Mouse (Mus musculus): ENCODE measurements around the gene Apc2. TPM values are rescaled to one million over a fixed set of nuclear protein-coding genes. Genes with fewer than 3 reads are reported as not detected.
A peak's percentile ranks its signal among the peaks of the same experiment; 100 is the strongest.

Apc2 gene
- polyA plus RNA-seq, 1 experiment from 2014 or later = 1.5 TPM

DNA sequence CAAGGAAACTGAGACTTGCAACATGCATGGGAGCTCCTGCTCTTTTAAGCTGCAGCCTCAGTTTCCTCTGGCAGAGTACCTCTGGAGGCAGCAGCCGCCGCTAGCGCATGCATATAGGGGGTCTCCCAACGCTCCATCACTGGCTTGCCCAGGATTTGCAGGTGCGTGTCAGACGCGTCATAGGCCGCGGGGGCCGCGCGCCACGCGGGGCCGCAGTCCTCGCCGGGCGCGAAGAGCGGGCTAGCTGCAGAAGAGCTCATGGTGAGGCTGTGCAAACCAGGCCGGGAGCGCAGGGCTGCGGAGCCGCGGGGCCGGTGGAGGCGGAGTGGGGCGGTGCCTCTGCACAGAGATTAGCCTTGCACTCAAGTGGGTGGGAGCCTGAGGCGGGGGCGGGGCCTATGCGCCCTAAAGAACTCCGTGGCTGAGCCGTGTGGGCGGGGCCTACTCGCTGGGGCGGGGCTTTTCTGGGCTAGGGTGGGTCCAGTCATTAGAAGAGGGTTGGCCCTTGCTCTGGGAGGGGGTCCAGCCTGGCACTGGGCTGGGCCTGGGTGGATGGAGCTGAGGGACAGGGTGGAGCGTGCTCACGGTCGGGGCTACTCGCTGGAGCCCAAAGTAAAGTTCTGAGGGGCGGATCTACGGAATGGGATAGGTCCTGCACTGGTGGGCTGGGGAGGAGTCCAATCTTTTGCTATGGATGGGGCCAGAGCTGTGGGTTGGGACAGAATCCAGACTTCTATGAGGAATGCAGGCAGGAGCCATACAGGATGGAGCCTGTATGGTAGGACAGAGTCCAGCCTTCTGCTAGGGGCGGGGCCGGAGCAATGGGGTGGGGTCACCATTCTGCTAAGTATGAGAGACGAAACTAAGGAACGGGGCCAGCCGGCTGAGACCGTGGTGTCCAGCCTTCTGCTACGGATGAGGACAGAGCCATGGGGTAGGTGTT is 34.9 kb upstream of the Apc2 start, which contains the start of the genes Gamt and Dazap1:
Gene Gamt, minus strand, starts transcription at position 371 of the 943 bp plus-strand sequence.
Gene Dazap1, plus strand, starts transcription at position 845 of the 943 bp plus-strand sequence.
- H3K4me3 ChIP-seq (ENCODE audit: low read length) = peak within 1 kb of the TSS; percentile 50
- peak within 1 kb of the TSS; percentile 99 for H3K27ac ChIP-seq (ENCODE audit: low read length)
- H3K4me1 ChIP-seq (ENCODE audit: control insufficient read depth, insufficient read depth, low read length) = peaks cover 35% of the 10 kb centered on the region
- no peaks in the 10 kb centered on the region for H3K9me3 ChIP-seq (replicated peaks; ENCODE audit: control insufficient read depth, low read length)
- peak; percentile 85 for ATAC-seq (replicated peaks; ENCODE audit: extremely low read depth, insufficient read depth, low FRiP score)
- peaks cover 26% of the 10 kb centered on the region for H3K36me3 ChIP-seq (ENCODE audit: control insufficient read depth, insufficient read depth)
- no peaks in the 10 kb centered on the region for H3K27me3 ChIP-seq (ENCODE audit: control insufficient read depth, insufficient read depth, low read length)
- peak within 1 kb of the TSS; percentile 79 for H3K9ac ChIP-seq (ENCODE audit: low read length)
- WGBS = under 1% methylated on average over 45 of the region's 49 CpGs
- peak within 1 kb of the TSS; percentile 75 for H3K4me2 ChIP-seq (ENCODE audit: low read depth, low read length)

DNA sequence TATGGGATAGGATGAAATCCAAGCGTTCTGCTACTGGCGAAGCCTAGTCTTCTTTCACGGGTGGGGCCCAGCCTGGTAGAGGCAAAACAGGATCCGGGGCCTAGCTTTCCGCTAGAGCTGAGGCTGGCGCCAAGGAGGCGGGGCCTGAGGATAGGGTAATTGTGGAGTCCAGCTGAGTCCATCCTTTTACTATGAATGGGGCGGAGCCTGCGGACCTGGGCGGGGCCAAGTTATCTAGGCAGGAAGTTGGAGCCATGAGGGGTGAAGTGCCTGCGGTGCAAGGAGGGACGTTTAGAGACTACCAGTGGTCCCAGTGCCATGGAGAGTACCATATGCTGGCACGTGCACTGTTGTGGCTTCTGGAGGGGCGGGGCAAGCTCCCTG is 34.2 kb upstream of the Apc2 start:
- H3K27me3 ChIP-seq (ENCODE audit: control insufficient read depth, insufficient read depth, low read length) = no peaks in the 10 kb centered on the region
- H3K4me2 ChIP-seq (ENCODE audit: low read depth, low read length) = peak overlapping the region; percentile 75
- peak; percentile 57 for ATAC-seq (replicated peaks; ENCODE audit: extremely low read depth, insufficient read depth, low FRiP score)
- H3K27ac ChIP-seq (ENCODE audit: low read length) = peak overlapping the region; percentile 99
- H3K9me3 ChIP-seq (replicated peaks; ENCODE audit: control insufficient read depth, low read length) = no peaks in the 10 kb centered on the region
- H3K9ac ChIP-seq (ENCODE audit: low read length) = peak overlapping the region; percentile 79
- peak overlapping the region; percentile 50 for H3K4me3 ChIP-seq (ENCODE audit: low read length)
- under 1% methylated on average over 14 of the region's 14 CpGs for whole genome bisulfite sequencing
- peaks cover 37% of the 10 kb centered on the region for H3K4me1 ChIP-seq (ENCODE audit: control insufficient read depth, insufficient read depth, low read length)
- H3K36me3 ChIP-seq (ENCODE audit: control insufficient read depth, insufficient read depth) = peaks cover 21% of the 10 kb centered on the region

DNA sequence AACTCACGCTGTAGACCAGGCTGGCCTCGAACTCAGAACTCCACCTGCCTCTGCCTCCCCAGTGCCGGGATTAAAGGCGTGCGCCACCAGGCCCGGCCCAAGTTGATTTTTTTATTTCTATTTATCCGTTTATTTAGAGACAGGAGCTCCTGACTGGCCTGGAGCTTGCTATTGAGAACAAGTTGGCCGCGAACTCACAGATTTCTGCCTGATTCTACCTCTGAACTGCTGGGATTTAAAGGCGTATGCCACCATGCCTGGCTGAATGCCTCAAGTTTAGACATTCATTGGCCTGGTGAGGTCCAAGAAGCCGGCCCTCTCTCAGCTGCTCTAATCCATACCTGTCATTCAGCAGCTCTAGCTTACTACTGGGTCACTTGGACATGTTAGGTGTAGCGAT is 33.6 kb upstream of the Apc2 start:
- no peaks in the 10 kb centered on the region for H3K9me3 ChIP-seq (replicated peaks; ENCODE audit: control insufficient read depth, low read length)
- H3K4me1 ChIP-seq (ENCODE audit: control insufficient read depth, insufficient read depth, low read length) = peaks cover 43% of the 10 kb centered on the region
- ATAC-seq (replicated peaks; ENCODE audit: extremely low read depth, insufficient read depth, low FRiP score) = no peak
- H3K27me3 ChIP-seq (ENCODE audit: control insufficient read depth, insufficient read depth, low read length) = no peaks in the 10 kb centered on the region
- H3K27ac ChIP-seq (ENCODE audit: low read length) = peak overlapping the region; percentile 99
- H3K4me2 ChIP-seq (ENCODE audit: low read depth, low read length) = peak overlapping the region; percentile 75
- peak overlapping the region; percentile 50 for H3K4me3 ChIP-seq (ENCODE audit: low read length)
- H3K36me3 ChIP-seq (ENCODE audit: control insufficient read depth, insufficient read depth) = peaks cover 15% of the 10 kb centered on the region
- WGBS = 70% methylated on average over 12 of the region's 12 CpGs
- peak overlapping the region; percentile 79 for H3K9ac ChIP-seq (ENCODE audit: low read length)

DNA sequence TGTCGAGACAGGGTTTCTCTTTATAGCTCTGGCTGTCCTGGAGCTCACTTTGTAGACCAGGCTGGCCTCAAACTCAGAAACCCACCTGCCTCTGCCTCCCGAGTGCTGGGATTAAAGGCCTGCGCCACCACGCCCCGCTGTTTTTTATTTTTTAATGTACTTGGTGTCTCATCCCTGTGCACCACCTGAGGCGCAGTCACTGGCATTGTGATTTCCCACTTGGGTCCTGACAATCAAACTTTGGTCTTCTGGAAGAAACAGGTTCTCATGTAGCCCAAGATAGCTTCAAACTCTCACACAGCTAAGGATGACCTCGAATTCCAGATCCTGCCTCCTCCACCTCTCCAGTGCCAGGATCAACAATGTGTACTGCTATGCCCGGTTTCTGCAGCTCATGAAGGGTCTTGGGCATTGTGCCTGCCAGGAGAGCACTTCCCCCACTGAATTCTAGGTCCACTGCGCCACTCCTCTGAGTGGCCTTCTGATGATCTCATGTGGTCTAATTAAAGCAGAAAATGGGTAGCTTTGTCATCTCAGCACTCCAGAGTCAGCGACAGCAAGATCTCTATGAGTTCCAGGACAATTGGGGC is 32.9 kb upstream of the Apc2 start:
- Histone ChIP-seq H3K9ac (ENCODE audit: low read length) (no peak overlapping the region), H3K36me3 (ENCODE audit: control insufficient read depth, insufficient read depth) (peaks cover 10% of the 10 kb centered on the region), H3K27me3 (ENCODE audit: control insufficient read depth, insufficient read depth, low read length) (no peaks in the 10 kb centered on the region), H3K4me2 (ENCODE audit: low read depth, low read length) (no peak overlapping the region), H3K4me1 (ENCODE audit: control insufficient read depth, insufficient read depth, low read length) (peaks cover 50% of the 10 kb centered on the region), H3K9me3 (replicated peaks; ENCODE audit: control insufficient read depth, low read length) (no peaks in the 10 kb centered on the region), H3K27ac (ENCODE audit: low read length) (no peak overlapping the region), H3K4me3 (ENCODE audit: low read length) (no peak overlapping the region)
- 89% methylated on average over 10 of the region's 10 CpGs for WGBS
- no peak for ATAC-seq (replicated peaks; ENCODE audit: extremely low read depth, insufficient read depth, low FRiP score)

DNA sequence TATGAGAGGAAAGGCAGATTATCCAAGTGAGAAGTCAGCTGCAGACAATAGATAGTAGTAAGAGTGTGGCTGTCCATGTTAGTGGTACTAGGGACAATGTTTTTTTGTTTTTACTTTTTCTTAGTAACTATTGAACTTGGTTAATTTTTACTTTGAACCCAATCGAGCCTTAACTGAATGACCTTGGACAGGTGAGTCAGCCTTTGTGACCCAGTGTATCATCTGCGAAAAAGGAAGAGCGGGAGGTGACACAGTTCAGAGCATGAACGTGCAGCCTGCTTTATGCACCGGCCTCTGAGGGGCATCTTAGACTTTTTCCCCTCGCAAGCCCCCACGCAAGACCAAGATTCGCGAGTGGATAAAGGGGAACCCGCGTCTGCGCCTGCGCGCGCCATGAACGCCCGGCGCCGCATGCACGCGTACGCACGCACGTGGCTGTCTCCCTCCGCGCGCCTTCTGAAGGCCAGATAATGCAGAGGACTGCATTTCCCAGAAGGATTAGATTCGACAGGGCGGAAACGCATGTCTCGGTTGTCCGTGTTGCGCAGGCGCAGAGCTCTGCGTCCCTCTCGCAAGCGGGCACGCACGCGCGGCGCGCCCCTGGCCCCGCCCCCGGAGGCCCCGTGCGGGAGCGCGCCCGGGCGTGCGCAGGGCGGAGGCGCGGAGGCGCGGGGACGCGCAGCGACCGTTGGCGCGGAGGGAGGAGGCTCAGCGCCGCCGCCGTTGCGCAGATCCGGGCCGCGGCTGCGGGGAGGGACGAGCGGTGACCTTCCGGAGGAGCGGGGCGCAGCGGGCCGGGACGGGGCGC is 31.2 kb upstream of the Apc2 start:
- Histone ChIP-seq H3K9me3 (replicated peaks; ENCODE audit: control insufficient read depth, low read length) (no peaks in the 10 kb centered on the region), H3K27ac (ENCODE audit: low read length) (peak overlapping the region; percentile 92), H3K27me3 (ENCODE audit: control insufficient read depth, insufficient read depth, low read length) (no peaks in the 10 kb centered on the region), H3K4me2 (ENCODE audit: low read depth, low read length) (peak overlapping the region; percentile 93), H3K36me3 (ENCODE audit: control insufficient read depth, insufficient read depth) (no peaks in the 10 kb centered on the region), H3K4me3 (ENCODE audit: low read length) (peak overlapping the region; percentile 93), H3K9ac (ENCODE audit: low read length) (peak overlapping the region; percentile 99), H3K4me1 (ENCODE audit: control insufficient read depth, insufficient read depth, low read length) (peaks cover 54% of the 10 kb centered on the region)
- ATAC-seq (replicated peaks; ENCODE audit: extremely low read depth, insufficient read depth, low FRiP score) = peak; percentile 63
- WGBS = 1% methylated on average over 80 of the region's 81 CpGs

DNA sequence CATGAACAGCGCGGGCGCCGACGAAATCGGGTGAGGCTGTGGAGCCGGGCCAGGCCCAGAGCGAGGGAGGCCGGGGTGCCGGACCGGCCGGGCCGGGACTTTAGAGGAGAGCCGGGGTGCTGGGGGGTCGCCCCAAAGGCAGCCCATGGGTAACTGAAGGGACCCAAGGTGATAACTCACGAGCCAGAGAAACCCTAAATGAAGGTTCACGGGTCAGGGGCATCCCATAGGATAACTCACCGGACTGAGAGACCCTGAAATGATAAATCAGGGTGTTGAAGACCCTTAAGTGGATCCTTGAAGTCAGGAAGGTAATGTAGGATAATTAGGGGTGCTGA is 30.7 kb upstream of the Apc2 start:
- H3K9me3 ChIP-seq (replicated peaks; ENCODE audit: control insufficient read depth, low read length) = no peaks in the 10 kb centered on the region
- H3K4me1 ChIP-seq (ENCODE audit: control insufficient read depth, insufficient read depth, low read length) = peaks cover 53% of the 10 kb centered on the region
- no peaks in the 10 kb centered on the region for H3K27me3 ChIP-seq (ENCODE audit: control insufficient read depth, insufficient read depth, low read length)
- H3K4me2 ChIP-seq (ENCODE audit: low read depth, low read length) = peak overlapping the region; percentile 93
- ATAC-seq (replicated peaks; ENCODE audit: extremely low read depth, insufficient read depth, low FRiP score) = no peak
- peak overlapping the region; percentile 93 for H3K4me3 ChIP-seq (ENCODE audit: low read length)
- no peaks in the 10 kb centered on the region for H3K36me3 ChIP-seq (ENCODE audit: control insufficient read depth, insufficient read depth)
- peak overlapping the region; percentile 99 for H3K9ac ChIP-seq (ENCODE audit: low read length)
- peak overlapping the region; percentile 92 for H3K27ac ChIP-seq (ENCODE audit: low read length)
- WGBS = under 1% methylated on average over 17 of the region's 18 CpGs

DNA sequence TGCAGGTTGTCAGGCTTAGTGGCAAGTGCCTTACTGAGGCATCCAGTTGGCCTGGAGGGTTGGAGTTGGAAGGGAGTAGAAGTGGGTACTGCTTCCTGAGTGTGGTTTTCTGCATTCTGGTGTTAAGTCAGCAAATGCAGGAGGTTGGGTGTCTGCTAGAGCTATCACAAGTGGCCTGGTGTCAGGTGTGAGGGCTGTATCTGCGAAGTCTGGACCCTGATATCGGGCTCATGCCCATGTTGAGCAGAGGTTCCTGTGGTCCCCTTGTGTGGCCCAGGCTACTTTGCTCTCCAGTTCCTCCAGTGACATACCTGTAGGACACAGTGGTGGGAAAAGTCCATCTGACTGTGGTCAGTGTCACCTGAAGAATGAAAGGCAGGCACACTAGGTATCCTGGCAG is 25.7 kb upstream of the Apc2 start:
- Histone ChIP-seq H3K4me3 (ENCODE audit: low read length) (no peak overlapping the region), H3K4me1 (ENCODE audit: control insufficient read depth, insufficient read depth, low read length) (peaks cover 59% of the 10 kb centered on the region), H3K9ac (ENCODE audit: low read length) (peak overlapping the region; percentile 31; the same call in 1 of the 2 replicates), H3K27me3 (ENCODE audit: control insufficient read depth, insufficient read depth, low read length) (no peaks in the 10 kb centered on the region), H3K27ac (ENCODE audit: low read length) (no peak overlapping the region), H3K36me3 (ENCODE audit: control insufficient read depth, insufficient read depth) (peaks cover 9% of the 10 kb centered on the region; the same call in 1 of the 2 replicates), H3K9me3 (replicated peaks; ENCODE audit: control insufficient read depth, low read length) (no peaks in the 10 kb centered on the region), H3K4me2 (ENCODE audit: low read depth, low read length) (no peak overlapping the region)
- WGBS = 85% methylated on average over 2 of the region's 2 CpGs
- no peak for ATAC-seq (replicated peaks; ENCODE audit: extremely low read depth, insufficient read depth, low FRiP score)

DNA sequence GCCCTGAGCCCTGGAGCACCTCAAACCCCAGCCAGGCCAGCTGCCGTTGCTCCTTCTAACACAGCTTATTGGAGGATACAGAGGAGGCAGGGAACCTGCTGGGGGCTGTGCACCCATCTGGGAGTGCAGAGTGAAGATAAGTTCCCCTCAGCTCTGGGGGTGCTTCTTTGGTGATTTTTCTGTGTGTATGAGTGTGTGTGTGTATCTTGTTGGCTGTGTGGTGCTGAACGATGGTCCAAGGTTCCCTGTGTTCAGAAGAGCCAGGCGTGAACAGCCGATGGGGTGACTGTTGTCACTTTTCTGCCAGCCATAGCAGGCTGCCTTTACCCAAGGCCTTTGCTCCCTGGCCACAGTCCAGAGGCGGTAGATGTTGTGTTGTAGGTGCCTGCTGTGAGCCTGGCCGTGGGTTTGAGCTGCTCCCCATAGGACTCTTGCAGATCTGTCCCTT is 25.0 kb upstream of the Apc2 start:
- WGBS = 50% methylated on average over 6 of the region's 6 CpGs
- peak overlapping the region; percentile 52 for H3K27ac ChIP-seq (ENCODE audit: low read length)
- peaks cover 12% of the 10 kb centered on the region; the same call in 1 of the 2 replicates for H3K36me3 ChIP-seq (ENCODE audit: control insufficient read depth, insufficient read depth)
- H3K4me3 ChIP-seq (ENCODE audit: low read length) = no peak overlapping the region
- ATAC-seq (replicated peaks; ENCODE audit: extremely low read depth, insufficient read depth, low FRiP score) = no peak
- H3K9me3 ChIP-seq (replicated peaks; ENCODE audit: control insufficient read depth, low read length) = no peaks in the 10 kb centered on the region
- no peak overlapping the region for H3K4me2 ChIP-seq (ENCODE audit: low read depth, low read length)
- H3K4me1 ChIP-seq (ENCODE audit: control insufficient read depth, insufficient read depth, low read length) = peaks cover 56% of the 10 kb centered on the region
- H3K27me3 ChIP-seq (ENCODE audit: control insufficient read depth, insufficient read depth, low read length) = no peaks in the 10 kb centered on the region
- H3K9ac ChIP-seq (ENCODE audit: low read length) = peak overlapping the region; percentile 31
